Mouse (Mus musculus): ENCODE measurements around the gene Xcr1.

DNA sequence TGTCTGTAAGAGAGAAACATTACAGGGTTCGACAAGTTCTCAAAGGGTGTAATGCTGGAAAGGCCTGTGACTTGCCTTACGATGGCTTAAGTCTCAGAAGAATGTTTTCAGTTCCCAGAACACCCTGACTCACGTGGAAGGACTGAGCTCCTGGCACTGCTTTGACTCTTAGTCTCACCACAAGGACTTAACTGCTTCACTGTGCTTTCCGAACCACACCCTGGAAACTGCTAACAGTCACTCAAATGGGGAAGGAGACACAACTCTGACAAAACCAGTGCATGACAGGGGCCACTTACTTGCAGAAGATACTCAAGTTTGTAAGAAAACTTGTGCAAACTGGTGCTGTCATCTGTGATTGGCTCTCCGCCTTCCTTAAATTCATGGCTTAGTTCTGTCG, 21.6 kb downstream of the Xcr1 start:
- TF ChIP-seq CTCF (IDR thresholded peaks at IDR 0.05; ENCODE audit: low read depth, low read length) (no peak), POLR2A (IDR thresholded peaks at IDR 0.05; ENCODE audit: borderline replicate concordance, low read depth, low read length) (no peak)
